Mouse (Mus musculus) CH12.LX (cell line): ENCODE data around the gene Smoc1.

ENCODE experiments used
- CTCF ChIP-seq, 2 experiments: IDR thresholded peaks in 1 of 2; conservative IDR thresholded peaks in 1 of 2; 2 replicates each; pipeline ENCODE4 v1.5.1; 2011 to 2012; ENCODE audit warnings: low read depth in 2 of 2, low read length in 2 of 2, improper control_type of control experiment in 1 of 2, inconsistent platforms in 1 of 2, mild to moderate bottlenecking in 1 of 2, moderate library complexity in 1 of 2
- MAFK ChIP-seq: IDR thresholded peaks from 2 replicates; pipeline ENCODE4 v1.6.1; 2011; ENCODE audit warnings: low read length, improper control_type of control experiment; ENCODE audit not compliant: insufficient replicate concordance
- MEF2A ChIP-seq: IDR thresholded peaks from 2 replicates; pipeline ENCODE4 v1.6.1; 2014; ENCODE audit warnings: low read depth, mild to moderate bottlenecking, inconsistent platforms, low read length, improper control_type of control experiment, borderline replicate concordance
- POLR2A ChIP-seq: IDR thresholded peaks from 2 replicates; pipeline ENCODE4 v1.6.1; 2011; ENCODE audit warnings: low read depth, mild to moderate bottlenecking, improper control_type of control experiment, low read length
- POLR2AphosphoS2 ChIP-seq: IDR thresholded peaks from 2 replicates; pipeline ENCODE4 v1.6.1; 2011; ENCODE audit warnings: low read depth, low read length, improper control_type of control experiment

DNA sequence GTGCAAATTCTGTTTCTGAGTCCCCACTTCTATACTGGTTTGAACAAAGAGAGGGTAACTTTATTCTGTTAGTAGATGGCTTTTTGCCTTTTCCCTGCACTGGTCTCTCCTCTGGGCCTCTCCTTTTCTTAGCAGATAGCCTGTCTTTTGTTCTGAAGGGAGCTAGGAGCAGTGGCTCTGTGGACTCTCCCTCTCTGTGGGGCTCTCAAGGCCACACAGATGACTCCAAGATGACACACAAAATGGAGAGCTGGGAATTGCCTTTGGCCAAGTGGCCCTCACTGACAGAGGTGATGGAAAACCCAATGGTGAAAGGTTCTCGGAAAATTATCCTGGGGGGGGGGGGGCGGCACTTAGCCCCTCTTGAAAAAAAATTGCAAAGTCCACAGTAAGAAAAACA lies 133.3 kb downstream of the Smoc1 start:
- TF ChIP-seq CTCF (conservative IDR thresholded peaks at IDR 0.05 in 1 of 2, IDR thresholded peaks at IDR 0.05 in 1 of 2; ENCODE audit: low read depth in 2 of 2, low read length in 2 of 2), result no peak
- no peak for TF ChIP-seq MEF2A
- no peak for TF ChIP-seq POLR2AphosphoS2
- TF ChIP-seq POLR2A, result no peak
- no peak for TF ChIP-seq MAFK
